Mouse (Mus musculus): ENCODE measurements around the gene C1ql4.
"Not testable (repeated sequence)": the region's sequence is repeated elsewhere in the genome, so short reads cannot be mapped to it uniquely, and the experiment has no call there.

Gene C1ql4

DNA sequence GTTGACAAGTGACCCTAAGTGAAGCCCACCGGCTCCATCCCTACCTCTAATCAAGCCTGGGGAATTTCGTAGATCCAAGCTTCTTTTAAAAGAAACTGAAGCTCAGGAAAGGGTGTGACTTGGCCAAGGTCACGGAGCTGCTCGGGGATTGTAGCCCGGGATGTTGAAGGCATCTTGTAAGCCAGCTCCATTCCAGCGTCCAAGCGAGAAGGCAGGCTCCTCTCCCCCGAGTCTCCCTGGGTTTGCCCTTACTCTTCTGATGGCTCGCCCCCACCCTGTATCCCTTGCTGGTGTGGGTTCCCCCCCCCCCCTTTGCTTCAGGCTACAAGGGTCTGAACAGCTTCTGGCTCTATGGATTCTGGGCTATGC is 10.9 kb upstream of the C1ql4 start:
- in situ Hi-C loops (cut with MboI) = no loop called here

DNA sequence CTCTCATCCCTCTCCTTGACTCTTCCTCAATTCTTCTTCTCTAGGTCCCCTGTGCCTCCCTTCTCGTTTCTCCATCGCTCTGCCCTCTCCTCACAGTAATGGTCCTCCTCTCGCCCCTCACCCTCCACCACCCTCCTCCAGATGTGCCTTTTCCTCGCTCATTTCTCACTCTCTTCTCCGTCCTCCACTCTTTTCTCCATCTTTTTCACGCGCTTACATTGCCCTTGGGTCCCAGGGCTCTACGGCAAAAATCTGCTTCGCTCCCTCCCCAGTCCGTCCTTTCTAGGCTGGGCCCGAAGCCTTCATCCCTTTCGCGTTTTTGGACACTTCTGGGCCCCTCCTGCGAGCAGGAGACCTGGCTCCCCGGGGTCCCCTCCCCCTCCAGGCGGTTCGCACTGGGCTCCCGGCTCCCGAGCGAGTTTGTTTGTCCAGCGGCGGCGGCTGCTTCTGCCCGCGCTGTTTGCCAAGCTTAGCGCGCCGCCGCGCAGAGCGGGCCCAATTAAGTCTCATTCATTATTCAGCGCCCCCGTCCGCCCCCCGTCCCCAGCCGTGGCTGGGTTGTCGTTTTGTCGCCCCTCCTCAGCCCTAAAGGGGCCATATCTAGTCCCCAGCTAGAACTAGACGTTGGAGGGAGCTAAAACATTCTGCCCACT is 10.3 kb upstream of the C1ql4 start:
- in situ Hi-C loops (cut with MboI) = no loop called here

DNA sequence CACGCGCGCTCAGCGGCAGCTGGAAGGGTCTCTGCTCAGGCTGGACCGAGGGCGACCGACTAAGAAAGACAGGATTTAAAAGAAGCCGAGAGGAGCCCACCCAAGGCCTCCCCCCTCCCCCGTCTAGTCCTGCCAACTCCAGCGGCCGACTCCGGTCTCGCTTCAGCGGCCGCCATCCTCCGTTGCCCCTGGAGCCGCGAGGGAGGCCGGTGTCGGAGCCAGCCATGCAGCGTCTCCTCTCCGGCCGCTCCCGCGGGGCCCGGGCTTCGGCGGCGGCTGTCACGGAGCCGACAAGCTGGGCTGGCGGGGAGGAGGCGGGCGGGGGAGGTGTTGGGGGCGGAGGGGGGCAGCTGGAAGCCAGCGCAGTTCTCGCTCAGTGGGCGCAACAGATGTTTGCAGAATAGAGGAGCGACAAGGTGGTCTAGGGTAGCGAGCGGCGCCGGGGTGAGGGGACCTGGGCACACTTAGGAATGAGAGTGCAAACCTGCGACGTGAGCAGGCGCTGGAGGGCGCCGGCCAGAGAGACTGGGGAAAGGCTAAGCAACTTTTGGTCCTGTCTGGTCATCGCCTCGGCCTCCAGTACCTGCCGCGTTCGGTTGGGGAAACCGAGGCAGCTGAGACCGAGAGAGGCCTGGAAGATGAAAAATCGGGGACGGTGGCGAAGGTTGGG is 9.3 kb upstream of the C1ql4 start:
- in situ Hi-C loops (cut with MboI) = no loop called here

DNA sequence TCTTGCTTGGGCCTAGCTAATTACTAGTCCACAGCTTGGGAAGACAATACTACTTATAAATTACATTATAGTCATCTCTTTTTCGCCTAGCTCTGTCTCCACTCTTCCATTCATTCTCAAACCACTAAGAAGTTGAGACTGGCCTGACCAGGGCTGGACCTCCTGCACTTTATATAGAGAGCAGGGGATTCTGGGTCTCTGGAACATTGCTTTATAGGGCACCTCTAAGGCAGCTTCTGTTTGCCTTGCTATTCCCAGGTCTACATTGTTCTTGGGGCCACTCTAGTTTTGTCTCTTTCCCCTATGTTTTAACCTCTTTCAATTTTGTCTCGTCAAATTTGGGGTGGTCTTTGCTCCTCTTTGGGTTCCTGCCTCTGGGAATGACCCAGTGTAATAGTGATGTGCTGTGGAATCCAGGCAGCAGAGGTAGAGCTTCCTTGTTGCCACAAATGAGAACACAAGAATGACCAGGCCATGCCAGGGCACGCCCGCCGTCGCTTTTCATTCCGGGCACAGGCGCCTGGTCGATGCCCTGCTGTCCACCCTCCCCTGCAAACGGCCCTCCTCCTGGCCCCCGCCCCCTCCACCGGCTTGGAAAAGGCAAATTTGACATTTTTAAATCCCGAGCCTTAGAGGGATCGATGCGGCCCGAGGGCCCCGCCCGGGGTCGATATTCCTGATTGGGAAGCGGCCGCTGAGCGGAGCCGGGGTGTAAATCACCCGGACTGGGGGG is 8.6 kb upstream of the C1ql4 start:
- in situ Hi-C loops (cut with MboI) = no loop called here

DNA sequence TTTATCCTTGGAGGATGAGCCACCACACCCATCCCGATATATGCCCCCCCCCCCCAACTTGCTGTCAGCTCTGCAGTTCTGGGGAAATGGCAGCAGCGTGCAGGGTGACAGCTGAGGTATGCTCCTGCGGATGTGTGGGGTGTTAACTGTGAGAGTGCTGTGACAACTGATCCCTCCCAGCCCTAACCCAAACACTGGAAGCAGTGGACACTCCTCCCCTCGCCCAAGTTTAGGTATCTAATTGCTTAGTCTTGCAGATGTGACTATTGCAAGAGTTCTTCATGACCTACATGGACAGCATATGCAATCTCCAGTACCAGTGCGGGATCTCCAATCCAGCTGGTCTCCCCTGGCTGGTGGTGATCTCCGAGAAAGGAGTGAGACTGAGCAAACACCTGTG is 7.7 kb upstream of the C1ql4 start:
- in situ Hi-C loops (cut with MboI) = no loop called here

DNA sequence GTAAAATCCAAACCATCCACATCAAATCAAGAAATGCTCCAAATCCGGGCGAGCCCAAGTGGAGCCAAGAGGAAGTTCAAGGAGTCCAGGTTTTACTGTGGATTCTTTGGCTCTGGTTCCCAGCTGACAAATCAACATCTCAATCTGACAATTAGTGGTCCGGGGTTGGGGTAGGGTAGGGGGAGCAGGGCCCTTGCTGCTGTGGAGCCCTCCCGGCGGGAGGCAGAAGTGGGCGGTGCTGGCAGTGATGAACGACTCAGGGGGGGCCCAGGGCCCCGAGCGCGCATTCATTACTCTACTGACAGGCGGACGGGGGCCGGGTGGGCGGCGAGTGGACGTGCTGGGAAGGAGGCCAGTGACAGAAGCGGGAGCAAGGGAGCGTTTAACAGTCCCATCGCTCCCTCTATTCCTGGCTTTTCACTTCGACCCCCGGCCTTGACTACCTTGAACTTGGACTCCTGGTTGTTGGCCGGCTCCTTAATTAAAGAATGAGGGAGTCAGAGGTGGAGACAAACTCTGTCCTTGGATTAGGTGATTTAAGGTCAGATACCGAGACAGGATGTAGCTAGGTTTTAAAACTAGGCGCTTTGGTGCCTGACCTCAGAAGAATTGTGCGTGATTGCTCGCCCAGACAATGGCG is 7.1 kb upstream of the C1ql4 start:
- in situ Hi-C loops (cut with MboI) = no loop called here

DNA sequence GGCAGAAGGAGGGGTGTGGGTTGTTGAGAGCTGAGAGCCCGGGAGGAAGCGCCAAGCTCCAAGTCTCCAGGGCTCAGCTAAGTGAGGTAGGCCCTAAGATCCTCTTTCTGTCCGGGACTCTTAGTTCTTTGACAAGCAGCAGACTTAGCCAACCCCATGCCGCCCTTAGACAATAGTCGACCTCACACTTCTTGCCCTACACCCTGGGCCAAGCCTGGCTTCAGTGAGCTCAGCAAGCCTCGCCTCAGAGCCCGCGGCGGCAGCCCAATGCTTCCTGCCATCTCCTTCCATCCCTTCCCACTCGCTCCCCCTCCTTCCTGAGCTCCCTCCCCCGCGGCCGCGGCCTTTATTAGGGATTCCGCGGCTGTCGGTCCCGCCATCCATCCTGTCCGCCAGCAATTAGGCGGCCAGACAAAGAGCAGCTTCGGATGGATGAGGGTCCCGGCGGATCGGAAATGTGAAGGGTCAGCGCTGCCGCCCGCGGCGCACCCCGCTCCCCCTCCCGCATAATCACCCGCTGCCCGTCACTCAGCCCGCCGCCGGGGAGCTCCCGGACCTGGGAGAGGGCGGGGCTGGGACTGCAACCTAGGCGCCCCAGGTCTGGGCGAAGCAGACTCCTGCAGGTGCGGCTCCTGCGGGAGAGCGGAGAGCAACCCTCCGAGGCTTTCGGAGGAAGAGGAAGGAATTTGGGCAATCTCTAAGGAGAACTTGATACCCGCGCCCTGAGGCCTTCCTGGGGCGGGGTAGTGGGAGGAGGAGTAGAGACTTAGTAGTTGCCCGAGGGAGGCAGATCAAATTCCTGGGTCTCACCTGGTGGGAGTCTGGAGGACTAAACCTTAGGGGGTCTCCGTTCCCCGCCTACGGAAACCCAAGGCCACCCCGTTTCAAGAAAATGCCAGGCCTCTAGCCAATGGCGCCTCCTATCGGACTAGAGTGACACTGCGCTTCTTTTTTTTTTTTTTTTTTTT is 6.0 kb upstream of the C1ql4 start:
- in situ Hi-C loops (cut with MboI) = no loop called here

DNA sequence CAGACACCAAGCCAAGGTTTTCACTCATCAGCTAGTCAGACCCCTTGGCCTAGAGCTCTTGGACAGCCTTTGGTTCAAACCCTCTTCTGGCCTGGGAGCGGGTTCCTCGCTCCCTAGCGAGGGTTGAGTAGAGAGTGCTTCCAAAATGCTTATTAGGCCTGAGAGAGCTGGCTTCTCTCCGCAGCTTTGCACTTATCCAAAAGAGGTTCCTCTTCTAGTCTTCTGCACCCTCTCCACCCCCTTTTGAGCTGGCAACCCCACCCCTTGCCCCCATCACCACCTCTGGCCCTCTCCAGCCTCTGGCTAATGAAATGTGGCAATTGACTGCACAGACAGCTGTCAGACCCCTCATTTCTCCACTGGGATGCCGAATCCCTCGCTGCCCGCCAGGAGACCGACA is 5.3 kb upstream of the C1ql4 start, which contains the start of gene Dnajc22:
Dnajc22 (plus strand) TSS at position 301 of the 400 bp plus-strand sequence.
- in situ Hi-C loops (cut with MboI) = no loop called here

DNA sequence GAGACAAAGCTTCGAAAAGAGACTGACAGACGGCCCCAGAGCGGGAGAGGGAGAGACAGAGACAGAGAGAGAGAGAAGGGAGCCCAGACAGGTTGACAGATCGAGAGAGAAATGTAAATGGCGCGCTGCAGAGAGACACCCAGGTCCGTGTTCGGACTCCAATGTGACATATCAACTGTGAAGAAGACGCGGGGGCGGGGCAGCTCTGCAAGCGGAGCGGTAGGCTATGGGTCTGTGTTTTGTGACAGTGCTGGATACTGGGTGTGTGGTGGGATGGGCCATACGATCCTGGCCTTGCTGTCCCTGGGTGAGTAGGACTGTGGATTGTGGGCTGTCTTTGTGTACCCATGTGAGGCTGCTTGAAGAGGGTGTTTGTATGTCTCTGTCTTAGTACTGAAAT is 1.5 kb upstream of the C1ql4 start:
- in situ Hi-C loops (cut with MboI) = no loop called here

DNA sequence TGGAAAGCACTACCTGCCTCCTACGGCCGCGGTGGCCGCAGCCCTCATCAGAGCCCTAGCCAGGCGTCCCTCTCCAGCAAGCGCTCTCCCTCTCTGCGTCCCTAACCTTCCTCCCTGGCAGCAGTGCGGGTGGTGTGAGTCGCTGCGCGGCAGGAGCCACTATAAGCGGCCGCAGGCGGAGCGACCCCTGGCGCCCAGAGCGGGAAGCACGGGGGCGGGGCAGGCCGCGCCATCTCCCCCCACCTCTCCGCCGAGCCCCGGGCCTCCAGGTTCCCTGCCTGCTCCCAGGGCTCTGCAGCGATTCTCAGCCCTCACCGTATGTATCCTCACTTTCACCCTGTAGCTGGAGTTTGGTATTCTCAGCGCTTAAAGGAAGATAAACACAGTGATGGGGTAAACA is 675 bp upstream of the C1ql4 start:
- in situ Hi-C loops (cut with MboI) = no loop called here

DNA sequence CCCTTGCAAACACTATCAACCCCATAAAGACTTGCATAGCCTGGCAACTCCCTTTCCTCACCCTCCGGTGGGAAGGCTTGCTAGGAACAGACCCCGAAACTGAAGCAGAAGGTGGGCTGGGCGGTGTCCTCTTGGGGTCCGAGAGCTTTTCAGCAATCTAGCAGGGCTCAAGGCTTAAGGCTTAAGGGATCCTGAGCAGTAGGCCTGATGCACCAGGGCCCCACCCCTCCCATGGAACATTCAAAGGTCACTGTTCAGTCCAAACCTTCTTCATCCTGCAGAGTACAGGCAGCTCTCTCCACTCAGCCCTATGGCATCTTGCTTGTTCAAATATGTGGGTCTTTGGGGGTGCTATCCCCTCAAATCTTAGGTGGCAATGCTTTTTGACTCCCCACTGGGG is 1.6 kb downstream of the C1ql4 start:
- in situ Hi-C loops (cut with MboI) = no loop called here

DNA sequence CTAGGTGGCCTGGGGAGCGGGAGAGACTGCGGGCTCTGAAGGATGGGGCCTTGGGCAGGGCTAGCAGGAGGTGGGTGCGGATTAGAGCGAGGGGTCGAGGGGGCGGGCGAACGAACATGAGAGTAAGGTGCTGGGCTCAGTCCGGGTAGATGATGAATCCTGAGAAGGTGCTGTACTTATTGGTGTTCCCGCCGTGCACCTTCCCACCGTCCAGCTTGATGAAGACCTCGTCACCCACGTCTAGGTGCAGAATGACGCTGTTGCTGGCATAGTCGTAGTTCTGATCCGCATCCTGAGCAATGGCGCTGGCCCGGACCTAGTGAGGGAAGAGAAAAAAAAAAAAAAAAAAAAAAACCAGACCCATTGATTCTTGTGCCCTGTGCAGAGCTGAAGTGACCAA is 3.0 kb downstream of the C1ql4 start:
- in situ Hi-C loops (cut with MboI) = no loop called here

DNA sequence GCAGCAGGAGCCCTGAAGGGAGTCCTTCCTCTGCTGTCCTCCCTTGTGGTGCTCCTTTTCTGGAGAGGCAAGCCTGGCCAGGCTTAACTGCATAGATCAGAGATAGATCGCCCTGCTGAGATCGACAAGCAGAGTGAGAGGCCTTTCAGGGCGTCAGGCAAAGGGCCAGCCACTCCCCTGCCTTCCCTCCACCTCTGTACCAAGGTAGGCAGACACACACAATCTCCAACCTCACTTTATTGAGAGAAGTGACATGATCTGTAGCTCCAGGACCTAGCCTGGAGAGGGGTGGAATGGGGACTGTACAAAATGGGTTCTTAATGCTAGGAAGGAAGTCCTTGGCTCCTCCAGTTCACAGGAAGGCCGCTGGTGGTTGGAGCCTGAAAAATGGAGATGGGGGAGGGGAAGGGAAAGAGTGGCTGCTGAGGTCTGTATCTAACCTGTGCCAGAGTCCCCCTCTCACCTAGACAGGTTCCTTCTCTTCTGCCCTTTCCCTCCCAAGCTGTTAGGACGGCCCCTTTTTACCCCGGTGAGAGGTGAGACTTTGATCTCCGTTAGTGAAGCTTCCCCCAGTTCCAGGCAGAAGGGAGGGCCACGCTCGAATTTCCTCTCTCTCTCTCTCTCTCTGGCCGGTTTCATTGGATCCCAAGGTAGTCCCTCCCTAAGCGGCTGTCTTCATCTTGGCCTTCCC is 3.6 kb downstream of the C1ql4 start:
- in situ Hi-C loops (cut with MboI) = no loop called here

DNA sequence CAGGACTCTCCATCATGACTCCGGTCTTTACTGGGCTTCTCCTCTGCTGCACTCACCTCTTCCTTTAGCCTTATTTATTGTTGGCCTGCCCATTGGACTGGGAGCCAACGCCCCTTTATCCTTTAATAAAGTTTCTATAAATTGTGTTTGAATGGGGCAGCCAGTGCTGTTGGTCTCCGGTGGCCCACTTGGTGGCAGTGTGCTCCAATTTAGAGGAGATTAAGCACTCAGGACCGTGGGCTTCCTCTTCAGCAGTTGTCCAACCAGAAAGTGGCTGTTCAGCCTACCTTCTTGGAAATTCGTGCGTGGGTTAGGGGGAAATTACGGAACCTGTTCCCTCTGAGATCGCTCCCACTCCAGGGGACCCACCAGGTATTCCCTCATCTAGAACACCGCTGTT is 4.4 kb downstream of the C1ql4 start:
- in situ Hi-C loops (cut with MboI) = no loop called here

DNA sequence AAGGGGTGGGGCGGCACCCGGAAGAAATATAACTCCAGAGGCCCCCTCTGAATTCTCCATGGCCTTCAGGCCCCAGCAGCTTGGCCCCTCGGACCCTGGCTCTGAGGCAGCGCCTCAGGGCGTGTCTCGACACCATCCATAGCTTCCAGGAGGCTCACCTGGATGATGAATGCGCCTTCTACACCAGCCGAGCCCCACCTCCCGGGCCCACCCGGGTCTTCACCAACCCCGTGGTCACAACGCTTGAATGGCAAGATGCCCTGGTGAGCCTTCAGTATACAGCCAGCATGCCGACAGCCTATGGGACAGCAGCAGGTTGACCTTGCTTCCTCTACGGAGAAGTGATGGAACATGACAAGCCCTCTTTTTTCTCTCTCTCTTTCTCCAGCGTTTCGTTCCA is 4.8 kb downstream of the C1ql4 start:
- in situ Hi-C loops (cut with MboI) = no loop called here

DNA sequence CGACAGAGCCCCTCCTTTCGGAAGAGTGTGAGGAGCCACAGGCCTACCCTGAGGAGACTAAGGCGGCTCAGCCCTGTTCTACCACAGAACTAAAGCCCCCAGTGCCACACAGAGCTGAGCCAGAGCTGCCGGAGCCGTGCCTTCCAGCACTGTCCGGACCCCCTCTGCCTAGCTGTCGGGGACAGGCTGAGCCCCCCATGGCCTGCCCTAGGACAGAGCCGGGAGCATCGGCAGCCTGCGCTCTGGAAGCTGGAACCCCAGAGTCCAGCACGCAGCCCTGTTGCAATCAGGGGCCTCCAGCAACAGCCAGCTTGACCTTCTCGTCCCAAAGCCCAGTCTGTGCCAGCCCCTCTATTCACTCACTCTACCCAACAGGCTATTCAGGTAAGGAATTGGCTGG is 5.3 kb downstream of the C1ql4 start:
- in situ Hi-C loops (cut with MboI) = no loop called here

DNA sequence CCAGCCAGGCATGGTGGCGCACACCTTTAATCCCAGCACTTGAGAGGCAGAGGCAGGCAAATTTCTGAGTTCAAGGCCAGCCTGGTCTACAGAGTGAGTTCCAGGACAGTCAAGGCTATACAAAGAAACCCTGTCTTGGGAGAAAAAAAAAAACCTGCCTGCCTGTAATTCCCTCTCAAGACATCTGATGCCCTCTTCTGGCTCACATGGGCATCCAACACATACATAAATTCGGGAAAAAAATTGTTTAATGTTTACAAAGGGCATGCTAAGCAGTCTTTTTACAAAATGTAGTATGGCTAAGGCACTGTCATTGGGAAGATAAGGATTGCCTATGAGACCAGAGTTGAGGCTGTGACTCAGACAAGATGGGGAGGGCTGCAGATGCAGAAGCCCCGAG is 7.8 kb downstream of the C1ql4 start:
- in situ Hi-C loops (cut with MboI) = no loop called here

DNA sequence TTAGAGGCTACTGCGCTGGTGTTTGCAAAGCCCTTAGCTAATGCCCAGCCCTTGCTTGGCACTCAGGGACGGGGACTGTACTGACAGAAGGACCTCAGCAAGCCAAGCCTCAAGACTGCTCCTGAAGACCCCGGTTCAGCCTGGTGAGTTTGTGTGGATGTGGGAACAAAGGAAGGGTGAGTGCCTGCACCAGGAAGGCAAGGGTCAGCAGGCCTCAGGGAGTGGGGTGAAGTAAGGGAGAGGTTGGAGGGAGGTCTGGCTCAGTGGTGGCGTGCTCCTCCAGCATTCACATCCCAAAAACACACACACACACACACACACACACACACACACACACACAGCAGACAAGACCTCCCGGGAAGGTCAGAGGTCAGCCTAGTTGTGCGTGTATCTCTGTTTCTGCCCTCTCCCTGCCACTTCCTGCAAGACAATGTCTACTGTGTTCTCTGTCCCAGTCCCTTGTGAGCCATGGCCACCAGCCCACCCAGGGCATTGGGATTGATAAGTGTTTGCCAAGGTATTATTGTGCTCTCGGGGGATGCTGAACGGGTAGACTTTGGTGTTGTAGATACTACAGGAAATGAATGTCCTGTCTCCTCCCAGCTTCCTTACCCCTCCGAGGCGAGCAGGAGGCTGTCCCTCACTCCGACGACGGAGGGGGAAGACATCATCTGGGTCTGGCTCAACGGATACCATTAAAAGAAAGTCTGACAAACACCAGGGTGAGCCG is 9.3 kb downstream of the C1ql4 start:
- in situ Hi-C loops (cut with MboI) = no loop called here

DNA sequence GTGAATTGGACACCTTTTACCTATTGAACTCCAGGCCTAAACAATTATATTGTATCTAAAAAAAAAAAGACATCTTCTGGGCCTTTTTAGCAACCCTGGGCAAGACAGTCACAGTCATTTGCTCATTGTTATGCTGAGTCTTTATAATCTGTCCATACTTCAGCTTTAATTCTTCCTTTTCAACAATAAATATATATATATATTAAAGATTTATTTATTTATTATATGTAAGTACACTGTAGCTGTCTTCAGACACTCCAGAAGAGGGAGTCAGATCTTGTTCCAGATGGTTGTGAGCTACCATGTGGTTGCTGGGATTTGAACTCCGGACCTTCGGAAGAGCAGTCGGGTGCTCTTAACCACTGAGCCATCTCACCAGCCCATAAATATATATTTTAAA is 11.6 kb downstream of the C1ql4 start:
- in situ Hi-C loops (cut with MboI) = not testable (repeated sequence)

DNA sequence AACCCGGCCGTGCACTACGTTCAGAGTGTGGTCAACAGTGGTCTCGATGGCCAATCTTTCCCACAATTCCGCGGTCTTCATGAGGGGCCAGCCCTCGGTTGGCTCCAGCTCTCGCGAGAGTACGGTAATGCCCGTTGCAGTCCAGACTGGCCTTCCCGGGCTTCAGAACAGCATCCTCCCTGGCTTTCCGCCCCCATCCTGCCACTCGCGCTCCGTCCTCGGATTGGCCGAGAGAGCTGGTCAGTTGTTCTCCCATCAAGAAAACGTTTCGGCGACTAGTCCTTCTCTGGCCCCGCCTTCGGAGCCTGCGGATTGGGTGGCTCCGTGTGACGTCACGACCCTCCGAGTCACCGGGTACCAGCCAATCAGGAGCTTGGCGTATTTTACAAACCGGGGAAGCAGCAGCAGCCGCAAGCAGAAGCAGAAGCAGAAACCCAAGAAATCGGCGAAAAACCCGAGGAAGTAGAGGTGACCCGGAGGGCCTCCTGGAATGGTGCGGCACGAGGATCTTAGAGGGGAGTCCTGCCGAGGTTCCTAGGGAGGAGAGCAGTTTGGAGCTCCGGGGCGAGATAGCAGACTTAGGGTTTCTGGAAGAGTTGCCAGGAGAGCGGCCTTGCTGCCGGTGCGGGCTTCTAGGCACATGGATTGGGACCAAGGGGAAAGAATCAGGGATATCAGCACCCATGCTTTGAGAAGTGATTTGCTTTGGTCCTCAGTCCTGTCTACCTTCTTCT is 12.8 kb downstream of the C1ql4 start:
- in situ Hi-C loops (cut with MboI) = no loop called here

Data from mature B cell (primary cell).